Mouse (Mus musculus): ENCODE measurements around the gene L3mbtl4.
A peak's percentile ranks its signal among the peaks of the same experiment; 100 is the strongest.
"Not testable (repeated sequence)": the region's sequence is repeated elsewhere in the genome, so short reads cannot be mapped to it uniquely, and the experiment has no call there.

The L3mbtl4 gene

GRCm38 (mm10) chr17:68357687-68358086 is 84.1 kb downstream of the L3mbtl4 start:
- no peak for ATAC-seq (ENCODE audit: insufficient number of reproducible peaks, low FRiP score, low TSS enrichment)

GRCm38 (mm10) chr17:68371101-68371500 is 97.5 kb downstream of the L3mbtl4 start:
- no peak for ATAC-seq (ENCODE audit: insufficient number of reproducible peaks, low FRiP score, low TSS enrichment)

GRCm38 (mm10) chr17:68388481-68388880 is 114.9 kb downstream of the L3mbtl4 start:
- ATAC-seq (ENCODE audit: insufficient number of reproducible peaks, low FRiP score, low TSS enrichment), result no peak

- ATAC-seq (ENCODE audit: insufficient number of reproducible peaks, low FRiP score, low TSS enrichment), result no peak
These were observed 132.4 kb downstream of the L3mbtl4 start for GRCm38 (mm10) chr17:68405993-68406392.

- ATAC-seq (ENCODE audit: insufficient number of reproducible peaks, low FRiP score, low TSS enrichment), result not testable (repeated sequence)
These were observed 133.5 kb downstream of the L3mbtl4 start for GRCm38 (mm10) chr17:68407121-68407520.

GRCm38 (mm10) chr17:68422663-68423498 is 149.3 kb downstream of the L3mbtl4 start:
- ATAC-seq (ENCODE audit: insufficient number of reproducible peaks, low FRiP score, low TSS enrichment), result no peak

- ATAC-seq (ENCODE audit: insufficient number of reproducible peaks, low FRiP score, low TSS enrichment), result no peak
These were observed 160.0 kb downstream of the L3mbtl4 start for GRCm38 (mm10) chr17:68433576-68433975.

GRCm38 (mm10) chr17:68450921-68451320 is 177.3 kb downstream of the L3mbtl4 start:
- no peak for ATAC-seq (ENCODE audit: insufficient number of reproducible peaks, low FRiP score, low TSS enrichment)

- no peak for ATAC-seq (ENCODE audit: insufficient number of reproducible peaks, low FRiP score, low TSS enrichment)
These were observed 187.9 kb downstream of the L3mbtl4 start for GRCm38 (mm10) chr17:68461471-68461870.

GRCm38 (mm10) chr17:68467311-68467710 is 193.7 kb downstream of the L3mbtl4 start:
- no peak for ATAC-seq (ENCODE audit: insufficient number of reproducible peaks, low FRiP score, low TSS enrichment)

- no peak for ATAC-seq (ENCODE audit: insufficient number of reproducible peaks, low FRiP score, low TSS enrichment)
These were observed 216.6 kb downstream of the L3mbtl4 start for GRCm38 (mm10) chr17:68490065-68490691.

- ATAC-seq (ENCODE audit: insufficient number of reproducible peaks, low FRiP score, low TSS enrichment), result no peak
These were observed 218.6 kb downstream of the L3mbtl4 start for GRCm38 (mm10) chr17:68492231-68492630.

GRCm38 (mm10) chr17:68502998-68503397 is 229.4 kb downstream of the L3mbtl4 start:
- not testable (repeated sequence) for ATAC-seq (ENCODE audit: insufficient number of reproducible peaks, low FRiP score, low TSS enrichment)

- no peak for ATAC-seq (ENCODE audit: insufficient number of reproducible peaks, low FRiP score, low TSS enrichment)
These were observed 286.1 kb downstream of the L3mbtl4 start for GRCm38 (mm10) chr17:68559698-68560097.

- peak; percentile 58 for ATAC-seq (ENCODE audit: insufficient number of reproducible peaks, low FRiP score, low TSS enrichment)
These were observed 286.7 kb downstream of the L3mbtl4 start for GRCm38 (mm10) chr17:68560264-68560663.

GRCm38 (mm10) chr17:68571806-68572205 is 298.2 kb downstream of the L3mbtl4 start:
- ATAC-seq (ENCODE audit: insufficient number of reproducible peaks, low FRiP score, low TSS enrichment), result no peak

- ATAC-seq (ENCODE audit: insufficient number of reproducible peaks, low FRiP score, low TSS enrichment), result no peak
These were observed 311.6 kb downstream of the L3mbtl4 start for GRCm38 (mm10) chr17:68585195-68585594.

- no peak for ATAC-seq (ENCODE audit: insufficient number of reproducible peaks, low FRiP score, low TSS enrichment)
These were observed 318.0 kb downstream of the L3mbtl4 start for GRCm38 (mm10) chr17:68591619-68592018.

GRCm38 (mm10) chr17:68602744-68603143 is 329.1 kb downstream of the L3mbtl4 start:
- no peak for ATAC-seq (ENCODE audit: insufficient number of reproducible peaks, low FRiP score, low TSS enrichment)

- no peak for ATAC-seq (ENCODE audit: insufficient number of reproducible peaks, low FRiP score, low TSS enrichment)
These were observed 334.1 kb downstream of the L3mbtl4 start for GRCm38 (mm10) chr17:68607691-68608090.

- ATAC-seq (ENCODE audit: insufficient number of reproducible peaks, low FRiP score, low TSS enrichment), result no peak
These were observed 337.6 kb downstream of the L3mbtl4 start for GRCm38 (mm10) chr17:68611247-68611646.

- ATAC-seq (ENCODE audit: insufficient number of reproducible peaks, low FRiP score, low TSS enrichment), result no peak
These were observed 351.7 kb downstream of the L3mbtl4 start for GRCm38 (mm10) chr17:68625281-68625680.
